Mouse (Mus musculus): Measurements from ENCODE around the gene Lrr1.
"Not testable (repeated sequence)": the region's sequence is repeated elsewhere in the genome, so short reads cannot be mapped to it uniquely, and the experiment has no call there.

Gene Lrr1

DNA sequence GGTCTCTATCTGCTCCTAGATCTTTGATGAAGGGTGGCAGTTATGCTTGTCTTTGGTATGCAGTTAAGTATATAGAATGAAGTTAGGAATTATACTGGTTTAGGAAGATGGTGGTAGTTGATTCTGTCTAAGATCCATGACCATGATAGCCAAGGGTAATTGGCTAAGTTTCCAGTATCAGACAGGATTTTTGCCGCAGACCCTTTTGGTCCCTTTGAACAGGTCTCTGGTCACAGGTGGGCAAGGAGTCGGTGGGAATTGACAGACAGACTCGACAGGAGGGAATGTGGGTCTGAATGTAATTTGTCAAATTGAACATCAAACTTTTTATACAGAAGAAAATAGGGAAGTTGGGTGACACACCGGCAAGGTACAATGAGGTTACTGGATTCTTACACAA lies 5.0 kb upstream of the Lrr1 start:
- not testable (repeated sequence) for DNase-seq (ENCODE audit: low read depth, low spot score)

DNA sequence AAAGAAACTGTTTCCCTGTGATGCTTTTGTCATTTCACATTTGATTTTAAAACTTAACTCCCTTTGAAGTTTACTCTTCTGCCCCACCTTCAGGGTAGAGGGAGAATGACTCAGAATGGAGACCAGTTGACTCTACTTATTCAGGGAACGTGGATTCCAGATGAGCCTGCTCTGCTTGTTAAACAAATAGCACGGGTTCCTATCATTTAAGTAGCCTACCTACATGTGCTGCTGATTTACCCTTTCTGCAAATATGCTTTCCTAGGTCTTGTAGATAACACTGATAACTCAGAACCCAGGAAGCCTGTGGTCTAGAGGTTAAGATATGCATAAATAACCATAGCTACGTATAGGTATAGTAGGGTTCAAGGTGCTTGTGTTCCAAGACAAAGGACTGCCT lies 3.7 kb upstream of the Lrr1 start:
- DNase-seq (ENCODE audit: low read depth, low spot score), result peak; percentile 73

DNA sequence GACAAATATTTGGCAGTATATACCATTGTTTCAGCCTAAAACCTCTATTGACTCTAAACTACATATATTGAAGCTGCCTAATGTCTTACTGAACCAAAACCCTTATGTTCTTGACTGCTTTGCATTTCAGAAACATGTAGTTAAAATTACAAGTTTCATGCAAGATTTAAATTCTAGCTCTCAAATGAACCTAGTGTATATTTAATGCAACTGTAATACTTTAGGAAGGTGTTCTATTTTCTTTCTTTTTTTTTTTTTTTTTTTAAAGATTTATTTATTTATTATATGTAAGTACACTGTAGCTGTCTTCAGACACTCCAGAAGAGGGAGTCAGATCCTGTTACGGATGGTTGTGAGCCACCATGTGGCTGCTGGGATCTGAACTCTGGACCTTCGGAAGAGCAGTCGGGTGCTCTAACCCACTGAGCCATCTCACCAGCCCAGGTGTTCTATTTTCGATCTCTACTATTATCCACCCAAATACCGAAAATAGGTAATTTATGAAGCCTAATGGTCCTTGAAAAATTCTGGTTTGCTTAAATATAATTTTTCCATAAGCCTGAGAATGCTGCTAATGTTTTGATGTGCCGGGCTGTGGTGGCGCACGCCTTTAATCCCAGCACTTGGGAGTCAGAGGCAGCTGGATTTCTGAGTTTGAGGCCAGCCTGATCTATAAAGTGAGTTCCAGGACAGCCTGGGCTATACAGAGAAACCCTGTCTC lies 1.6 kb upstream of the Lrr1 start:
- not testable (repeated sequence) for DNase-seq (ENCODE audit: low read depth, low spot score)

DNA sequence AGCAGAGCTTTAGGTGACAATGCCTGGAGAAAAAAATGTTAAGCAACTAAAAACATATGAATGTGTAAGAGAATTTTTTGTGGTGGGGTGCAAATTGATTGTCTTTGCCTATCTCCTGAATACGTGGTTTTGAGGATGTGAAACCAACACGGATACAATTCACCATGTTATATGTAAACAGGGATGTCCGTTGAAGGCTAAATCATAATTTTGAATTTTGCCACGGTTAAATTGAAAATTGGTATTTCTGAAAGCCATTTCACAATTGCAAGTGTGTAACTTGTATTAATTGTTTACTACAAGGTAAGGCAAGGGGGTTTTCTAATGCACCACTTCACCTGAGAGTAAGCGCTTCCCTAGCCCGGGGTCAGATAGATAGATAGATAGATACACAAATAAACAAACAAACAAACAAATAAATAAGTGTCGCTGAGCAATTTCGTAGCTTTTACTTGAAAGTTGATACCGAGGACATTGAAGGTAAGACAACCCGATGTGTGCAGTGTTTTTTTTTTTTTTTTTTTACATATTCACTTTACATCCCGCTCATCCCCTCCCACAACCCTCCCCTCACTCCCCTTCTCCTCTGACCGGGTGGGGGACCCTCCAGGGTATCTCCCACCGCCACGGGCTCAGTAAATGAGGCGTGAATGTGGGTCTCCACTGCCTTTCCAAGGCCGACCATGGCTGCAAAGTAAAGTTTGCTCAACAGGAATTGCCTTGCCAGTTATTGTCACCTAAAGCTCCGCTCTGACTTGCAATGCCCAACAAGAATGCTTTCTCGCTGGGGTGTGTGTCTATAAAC lies 756 bp upstream of the Lrr1 start:
- no peak for DNase-seq (ENCODE audit: low read depth, low spot score)

DNA sequence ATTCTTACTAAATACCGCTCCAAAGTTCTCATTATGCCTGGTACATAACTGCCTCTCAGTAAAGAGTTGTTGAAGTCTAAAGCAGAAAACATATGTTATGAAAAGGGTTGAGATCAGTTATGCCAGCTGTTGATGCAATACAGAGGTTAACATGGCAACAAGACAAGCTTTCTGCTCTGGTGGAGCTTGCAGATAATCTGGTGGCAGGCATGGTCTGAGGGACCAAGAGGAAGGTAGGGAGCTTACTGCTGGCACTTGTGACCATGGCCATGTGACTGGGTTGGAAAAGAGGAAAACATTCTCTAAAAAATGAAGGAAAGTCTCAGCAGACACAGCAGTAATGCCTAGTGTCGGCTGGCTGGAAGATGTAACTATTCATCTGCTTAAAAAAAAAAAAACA lies 2.7 kb downstream of the Lrr1 start:
- DNase-seq (ENCODE audit: low read depth, low spot score), result no peak

DNA sequence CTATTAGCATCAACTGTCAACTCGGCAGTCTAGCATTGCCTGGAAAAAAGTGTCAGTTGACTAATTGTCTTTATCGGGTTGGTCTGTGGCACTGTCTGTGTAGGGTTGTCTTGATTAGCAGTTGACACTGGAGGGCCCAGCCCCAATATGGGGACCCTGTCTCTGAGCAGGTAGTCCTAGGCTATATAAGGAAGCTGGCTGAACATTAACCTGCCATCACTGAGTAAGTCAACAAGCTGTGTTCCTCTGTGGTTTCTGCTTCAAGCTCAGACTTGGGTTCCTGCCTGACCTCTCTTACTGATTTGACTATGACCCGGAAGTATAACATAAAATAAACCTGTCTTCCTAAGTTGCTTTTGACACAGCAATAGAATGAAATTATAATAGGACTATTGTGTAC lies 7.4 kb downstream of the Lrr1 start:
- DNase-seq (ENCODE audit: low read depth, low spot score), result no peak

DNA sequence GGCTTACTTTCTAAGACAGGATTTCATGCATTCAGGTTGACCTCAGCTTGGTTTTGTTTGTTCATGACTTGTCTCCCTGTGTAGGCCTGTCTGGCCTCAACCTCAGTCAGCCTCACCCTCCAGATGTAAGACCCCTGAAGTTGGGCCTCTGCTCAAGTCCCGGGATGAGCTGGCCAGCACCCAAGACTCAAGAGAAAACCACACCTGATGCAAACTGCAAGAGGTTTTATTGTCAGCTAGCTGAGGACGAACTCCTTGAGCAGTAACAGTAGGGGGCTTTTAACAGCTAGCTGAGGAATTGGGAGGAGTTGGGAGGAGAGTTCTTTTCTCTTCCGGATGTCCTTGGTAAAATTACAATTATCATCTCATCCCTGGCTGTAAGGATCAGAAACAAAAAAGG lies 8.9 kb downstream of the Lrr1 start:
- peak; percentile 70 for DNase-seq (ENCODE audit: low read depth, low spot score)

DNA sequence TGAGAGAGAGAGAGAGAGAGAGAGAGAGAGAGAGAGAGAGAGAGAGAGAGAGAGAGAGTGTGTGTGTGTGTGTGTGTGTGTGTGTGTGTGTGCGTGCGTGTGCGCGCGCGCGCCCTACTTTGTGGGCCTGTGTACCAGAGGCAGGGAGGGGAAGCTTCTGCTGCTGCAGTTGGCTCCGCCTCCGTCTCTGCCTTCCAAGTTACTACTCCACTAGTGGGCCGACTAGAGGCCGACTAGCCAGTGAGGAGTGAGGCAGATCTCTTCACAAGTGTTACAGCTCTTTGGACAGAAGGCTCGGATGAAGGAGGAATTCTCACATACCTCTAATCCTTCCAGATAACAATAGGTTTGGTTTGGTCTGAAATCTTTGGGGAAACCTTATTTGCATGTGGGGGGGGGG lies 10.8 kb downstream of the Lrr1 start:
- DNase-seq (ENCODE audit: low read depth, low spot score), result peak; percentile 87

DNA sequence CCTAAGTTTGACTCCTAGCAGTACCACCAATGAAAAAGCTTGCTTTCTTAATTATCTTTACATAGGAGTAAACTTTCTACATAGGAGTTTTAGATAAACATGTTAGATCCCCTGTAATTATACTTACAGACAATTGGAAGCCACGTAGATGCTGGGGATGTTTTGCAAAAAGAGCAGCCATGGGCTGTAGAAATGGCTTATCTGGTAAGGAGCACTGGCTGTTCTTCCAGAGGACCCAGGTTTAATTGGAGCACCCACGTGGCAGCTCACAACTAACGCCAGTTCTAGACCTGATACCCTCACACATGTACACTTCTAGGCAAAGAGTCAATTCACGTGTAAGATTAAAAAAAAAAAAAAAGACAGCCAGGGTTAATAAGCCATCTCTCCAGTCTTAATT lies 13.2 kb downstream of the Lrr1 start:
- no peak for DNase-seq (ENCODE audit: low read depth, low spot score)

DNA sequence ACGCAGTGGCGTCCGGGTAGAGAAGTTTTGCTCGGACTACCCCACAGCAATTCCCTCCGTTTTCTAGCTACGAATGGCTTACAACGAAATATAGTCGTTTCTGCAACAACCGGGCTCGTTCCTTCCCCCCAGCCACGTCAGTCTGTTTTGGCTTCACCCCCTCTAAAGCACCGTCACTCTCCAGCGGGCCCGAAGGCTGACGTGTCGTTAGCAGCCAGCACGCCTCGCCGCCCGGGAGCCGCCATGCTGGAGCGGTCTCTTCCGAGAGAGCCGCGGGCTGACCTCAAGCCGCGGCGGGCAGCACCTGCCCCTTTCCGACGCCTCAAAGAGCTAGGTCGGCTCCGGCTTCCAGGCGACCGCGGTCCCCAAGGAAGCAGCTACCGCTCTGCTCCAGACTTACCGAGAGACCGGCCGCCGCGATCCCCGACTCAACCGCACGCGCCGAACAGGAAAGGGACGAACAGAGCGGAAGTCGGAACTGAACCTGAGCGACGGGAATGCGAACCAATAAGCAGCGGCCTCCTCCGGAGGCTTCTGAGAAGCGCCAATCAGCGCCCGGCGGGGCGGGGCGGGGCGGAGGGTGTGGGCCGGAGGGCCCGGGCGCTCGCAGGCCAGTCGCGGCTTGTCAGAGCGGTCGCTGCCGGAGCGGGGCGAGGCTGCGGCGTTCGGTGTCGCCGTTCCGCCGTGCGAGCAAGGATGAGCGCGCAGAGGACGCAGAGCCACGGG lies 15.1 kb downstream of the Lrr1 start, which contains the start of the genes Rpl36al and Mgat2:
TSS of gene Rpl36al (minus strand) at position 501 of the 726 bp plus-strand sequence.
TSS of gene Mgat2 (plus strand) at position 575 of the 726 bp plus-strand sequence.
- peak; percentile 99 for DNase-seq (ENCODE audit: low read depth, low spot score)

DNA sequence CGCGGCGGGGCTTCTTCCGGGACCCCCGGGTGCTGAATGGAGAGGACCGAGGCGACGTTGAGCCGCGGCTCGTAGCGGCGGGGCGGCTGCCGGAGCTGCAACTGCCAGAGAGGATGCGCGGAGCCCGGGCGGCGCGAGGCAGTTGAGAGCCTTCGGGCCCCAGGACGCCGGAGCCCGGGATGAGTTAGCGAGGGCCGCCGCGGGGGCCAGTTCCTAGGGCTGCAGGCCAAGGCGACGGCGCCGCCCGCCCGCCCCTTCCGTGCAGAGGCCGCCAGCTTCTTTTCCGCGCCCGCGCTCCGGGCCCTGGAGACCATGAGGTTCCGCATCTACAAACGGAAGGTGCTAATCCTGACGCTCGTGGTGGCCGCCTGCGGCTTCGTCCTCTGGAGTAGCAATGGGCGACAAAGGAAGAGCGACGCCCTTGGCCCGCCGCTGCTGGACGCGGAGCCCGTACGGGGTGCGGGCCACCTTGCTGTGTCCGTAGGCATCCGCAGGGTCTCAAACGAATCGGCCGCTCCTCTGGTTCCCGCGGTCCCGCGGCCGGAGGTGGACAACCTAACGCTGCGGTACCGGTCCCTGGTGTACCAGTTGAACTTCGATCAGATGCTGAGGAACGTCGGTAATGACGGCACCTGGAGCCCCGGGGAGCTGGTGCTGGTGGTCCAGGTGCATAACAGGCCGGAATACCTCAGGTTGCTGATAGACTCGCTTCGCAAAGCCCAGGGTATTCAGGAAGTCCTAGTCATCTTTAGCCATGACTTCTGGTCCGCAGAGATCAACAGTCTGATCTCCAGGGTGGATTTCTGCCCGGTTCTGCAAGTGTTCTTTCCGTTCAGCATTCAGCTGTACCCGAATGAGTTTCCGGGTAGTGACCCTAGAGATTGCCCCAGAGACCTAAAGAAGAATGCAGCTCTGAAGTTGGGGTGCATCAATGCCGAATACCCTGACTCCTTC lies 16.0 kb downstream of the Lrr1 start:
- DNase-seq (ENCODE audit: low read depth, low spot score), result no peak

DNA sequence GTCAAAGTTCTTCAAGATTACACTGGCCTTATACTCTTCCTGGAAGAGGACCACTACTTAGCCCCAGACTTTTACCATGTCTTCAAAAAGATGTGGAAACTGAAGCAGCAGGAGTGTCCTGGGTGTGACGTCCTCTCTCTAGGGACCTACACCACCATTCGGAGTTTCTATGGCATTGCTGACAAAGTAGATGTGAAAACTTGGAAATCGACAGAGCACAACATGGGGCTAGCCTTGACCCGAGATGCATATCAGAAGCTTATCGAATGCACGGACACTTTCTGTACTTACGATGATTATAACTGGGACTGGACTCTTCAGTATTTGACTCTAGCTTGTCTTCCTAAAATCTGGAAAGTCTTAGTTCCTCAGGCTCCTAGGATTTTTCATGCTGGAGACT lies 16.8 kb downstream of the Lrr1 start:
- no peak for DNase-seq (ENCODE audit: low read depth, low spot score)

DNA sequence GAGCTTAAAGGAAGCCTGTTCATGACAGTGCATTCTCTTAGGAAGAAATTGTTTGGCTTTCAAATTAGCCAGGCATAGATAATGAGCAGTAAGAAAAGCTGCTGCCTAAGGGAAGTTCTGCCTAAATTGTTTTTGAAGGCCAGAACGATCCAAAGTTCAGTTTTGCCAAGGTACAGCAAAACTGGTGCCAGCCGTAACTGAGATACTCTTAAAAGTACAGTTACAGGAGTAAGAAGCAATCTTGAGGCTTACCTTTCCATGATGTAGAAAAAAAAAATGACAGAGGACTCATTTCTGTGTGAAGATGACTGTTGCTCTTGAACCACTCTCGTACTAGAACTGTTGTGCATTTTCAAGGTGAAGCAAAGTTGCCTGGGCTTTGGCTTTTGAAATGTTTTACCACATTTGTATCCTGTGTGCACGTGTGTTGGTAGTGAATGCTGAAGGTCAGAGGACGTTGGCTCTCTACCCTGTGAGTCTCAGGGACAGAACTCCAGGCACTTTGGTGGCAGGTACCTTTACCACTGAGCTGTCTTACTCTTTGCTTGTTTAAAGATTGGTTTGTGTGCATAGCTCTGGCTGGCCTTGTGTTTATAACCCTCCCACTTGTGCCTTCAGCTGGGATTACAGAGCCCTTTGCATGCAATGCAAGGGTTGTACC lies 18.3 kb downstream of the Lrr1 start:
- DNase-seq (ENCODE audit: low read depth, low spot score), result no peak

DNA sequence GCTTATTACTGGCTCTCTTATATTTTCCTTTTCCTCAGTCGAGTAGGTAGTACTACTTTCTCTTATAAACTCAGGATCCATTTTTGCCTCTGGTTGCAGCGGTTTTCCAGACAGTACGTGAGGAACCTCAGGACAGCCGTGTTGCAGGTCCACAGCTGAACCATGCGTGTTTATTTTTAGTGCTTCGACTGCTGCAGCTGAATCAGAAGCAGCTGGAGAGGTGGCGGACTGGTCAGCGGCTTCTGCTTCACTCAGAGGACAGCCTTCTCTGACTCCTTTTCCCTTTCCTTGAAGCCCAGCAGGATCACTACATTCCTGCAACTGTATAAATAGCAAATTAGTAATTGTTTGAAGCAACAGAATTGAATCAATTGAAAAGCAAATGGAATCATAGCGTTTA lies 21.5 kb downstream of the Lrr1 start:
- DNase-seq (ENCODE audit: low read depth, low spot score), result no peak

DNA sequence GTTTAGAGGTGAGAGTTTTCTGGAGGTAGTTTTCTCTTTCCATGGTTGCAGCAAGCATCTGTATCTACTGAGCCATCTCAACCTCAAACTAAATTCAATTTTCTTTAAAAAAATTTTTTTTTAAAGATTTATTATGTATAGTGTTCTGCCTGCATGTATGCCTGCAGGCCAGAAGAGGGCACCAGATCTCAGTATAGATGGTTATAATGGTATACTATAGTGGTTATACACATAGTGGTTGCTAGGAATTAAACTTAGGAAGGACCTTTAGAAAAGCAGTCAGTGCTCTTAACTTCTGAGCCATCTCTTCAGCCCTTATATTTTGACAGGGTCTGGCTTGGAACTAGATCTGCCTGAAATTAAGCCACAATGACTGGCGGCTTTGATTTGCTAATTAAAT lies 21.9 kb downstream of the Lrr1 start:
- no peak for DNase-seq (ENCODE audit: low read depth, low spot score)

DNA sequence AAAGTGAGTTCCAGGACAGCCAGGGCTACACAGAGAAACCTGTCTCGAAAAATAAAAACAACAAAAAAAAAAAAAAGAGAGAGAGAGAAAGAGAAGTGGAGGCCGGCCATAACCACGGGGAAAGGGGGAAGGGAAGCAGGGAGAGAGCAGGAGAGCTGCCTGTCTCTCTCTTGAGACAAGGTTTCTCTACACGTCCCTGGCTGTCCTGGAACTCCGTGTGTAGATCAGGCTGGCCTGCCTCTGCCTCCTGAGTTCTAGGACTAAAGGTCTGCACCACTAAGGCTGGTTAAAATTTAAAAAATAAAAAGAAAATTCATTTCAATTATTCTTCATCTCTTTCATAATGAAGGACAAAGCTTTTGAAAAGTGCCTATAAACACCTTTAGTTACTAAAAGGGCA lies 22.8 kb downstream of the Lrr1 start:
- DNase-seq (ENCODE audit: low read depth, low spot score), result no peak

DNA sequence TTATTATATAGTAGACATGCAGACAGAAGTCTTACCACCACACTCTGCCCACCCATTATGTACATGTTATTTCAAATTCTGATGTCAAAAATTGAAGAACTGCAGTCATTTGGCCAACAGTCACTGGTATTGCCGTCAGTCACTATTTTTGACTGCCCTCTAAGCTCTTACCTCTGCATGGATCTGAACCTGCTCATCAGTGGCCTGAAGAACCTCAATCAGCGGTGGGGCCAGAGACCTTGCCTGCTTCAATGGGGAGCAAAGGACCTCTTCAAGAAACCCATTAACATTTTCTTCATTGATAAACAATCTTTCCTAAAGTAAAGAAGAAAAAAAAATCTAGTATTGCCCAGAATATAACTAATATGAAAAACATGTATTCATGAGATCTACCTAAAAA lies 24.0 kb downstream of the Lrr1 start:
- DNase-seq (ENCODE audit: low read depth, low spot score), result no peak

DNA sequence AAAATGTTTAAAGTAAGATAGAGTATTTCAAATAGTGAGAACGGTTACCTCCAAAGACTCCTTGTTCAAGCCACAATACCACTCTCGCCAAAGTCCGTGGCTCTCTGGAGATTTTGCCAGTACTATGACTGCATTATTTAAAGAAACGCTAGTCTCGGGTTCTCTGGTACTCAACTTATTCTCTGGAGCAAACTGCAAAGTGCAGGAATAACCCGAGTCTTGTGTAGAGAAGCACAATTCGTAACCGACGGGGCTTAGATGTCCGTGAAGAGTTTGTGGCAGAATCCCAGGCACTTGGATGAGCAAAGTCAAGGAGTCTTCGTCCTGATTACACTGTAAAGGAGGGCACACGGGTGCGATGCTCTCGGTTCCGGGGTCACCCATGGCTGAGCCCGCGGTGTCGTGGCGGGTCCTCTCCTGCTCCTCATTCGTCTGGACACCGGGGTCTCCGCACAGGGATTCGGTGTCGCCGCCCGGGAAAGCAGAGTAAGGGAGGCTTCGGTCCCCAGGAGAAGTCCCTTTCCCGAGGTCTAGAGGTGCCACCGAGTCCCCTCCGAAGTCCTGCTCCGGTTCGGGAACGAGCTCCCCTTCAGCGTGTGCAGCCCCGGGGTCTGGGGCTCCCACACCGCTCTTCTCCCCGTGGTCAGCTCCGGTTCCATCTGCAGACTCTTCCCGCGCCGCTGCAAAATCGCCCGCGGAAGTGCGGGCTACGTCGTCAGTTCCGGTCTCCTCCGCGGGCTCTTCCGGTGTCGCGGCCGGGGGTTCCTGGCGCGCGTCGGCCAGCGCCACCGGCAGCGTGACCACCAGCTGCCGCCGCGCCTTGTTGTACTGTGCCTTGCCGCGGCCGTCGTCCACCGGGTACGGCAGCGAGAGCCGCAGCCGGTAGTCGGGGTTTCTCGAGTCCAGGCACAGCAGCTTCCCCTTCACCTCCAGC lies 28.1 kb downstream of the Lrr1 start, which contains the start of gene Gm49383:
TSS of gene Gm49383 (minus strand) at position 661 of the 934 bp plus-strand sequence.
- DNase-seq (ENCODE audit: low read depth, low spot score), result peak; percentile 62

DNA sequence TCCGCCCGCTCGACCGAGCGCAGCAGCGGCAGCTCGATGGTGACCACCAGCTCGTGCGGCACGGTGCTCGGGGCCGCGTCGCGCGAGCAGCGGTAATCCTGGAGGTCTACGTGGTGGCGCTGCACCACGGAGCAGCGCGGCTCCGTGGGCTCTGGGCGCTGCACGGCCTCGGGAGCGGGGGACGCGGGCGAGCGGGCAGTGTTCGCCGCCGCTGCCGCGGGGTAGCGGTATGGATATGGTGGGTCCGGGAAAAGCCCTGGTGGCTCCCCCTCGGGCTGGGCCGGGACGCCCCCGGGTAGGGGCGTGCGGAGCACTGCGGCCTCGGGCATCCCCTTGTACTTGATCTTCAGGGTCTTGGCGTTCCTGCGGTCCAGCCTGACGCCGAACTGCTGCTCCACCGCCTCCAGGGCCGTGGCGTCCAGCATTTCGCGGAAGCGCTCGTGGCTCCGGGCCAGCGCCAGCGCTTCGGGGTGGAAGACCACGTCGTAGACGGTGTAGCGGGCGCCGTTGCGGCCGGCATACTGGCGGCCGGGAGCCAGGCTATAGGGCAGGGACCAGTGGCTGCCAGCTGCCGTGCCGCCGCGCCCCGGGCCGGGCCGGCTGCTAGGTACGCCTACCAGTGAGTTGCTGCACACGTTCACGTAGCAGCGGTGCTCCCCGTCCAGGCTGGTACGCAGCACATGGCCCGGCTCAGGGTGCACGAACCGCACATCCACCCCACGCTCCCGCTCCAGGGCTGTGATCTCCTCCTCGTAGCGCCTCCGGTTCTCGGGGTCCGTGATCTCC lies 29.0 kb downstream of the Lrr1 start:
- DNase-seq (ENCODE audit: low read depth, low spot score), result peak; percentile 81

Data from ZHBTc4 (cell line).